Mouse (Mus musculus): ENCODE data around the gene Scaper. TPM values are rescaled to one million over a fixed set of nuclear protein-coding genes. Genes with fewer than 3 reads are reported as not detected.

The Scaper gene
- polyA plus RNA-seq (2015; fragmentation: Nextera tagmentation; extraction: Ambion mirVana), result 42.1 and 43.3 TPM in 2 replicates

GRCm38 (mm10) chr9:55937664-55938617, at the start of gene Scaper:
TSS of gene Scaper (minus strand) at chr9:55938119.
- Histone ChIP-seq H3K9ac (peak within 1 kb of the TSS; percentile 88), H3K4me2 (peak within 1 kb of the TSS; percentile 63), H3K9me3 (no peaks in the 10 kb centered on the region), H3K4me3 (peak within 1 kb of the TSS; percentile 72), H3K36me3 (no peaks in the 10 kb centered on the region), H3K27me3 (no peaks in the 10 kb centered on the region), H3K27ac (peak within 1 kb of the TSS; percentile 91), H3K4me1 (replicated peaks) (peaks cover 19% of the 10 kb centered on the region)
- under 1% methylated on average over 54 of the region's 60 CpGs for WGBS
- peak; percentile 98 for ATAC-seq (ENCODE audit: low FRiP score)

GRCm38 (mm10) chr9:55946819-55947218, 8.9 kb upstream of the Scaper start:
- Histone ChIP-seq H3K27ac (no peak overlapping the region), H3K4me2 (no peak overlapping the region), H3K27me3 (no peaks in the 10 kb centered on the region), H3K9me3 (0 out of 2 replicates have a peak, but pooled peaks cover 4% of the 10 kb centered on the region), H3K4me1 (replicated peaks) (no peaks in the 10 kb centered on the region), H3K36me3 (no peaks in the 10 kb centered on the region), H3K4me3 (no peak overlapping the region), H3K9ac (no peak overlapping the region)
- no peak for ATAC-seq (ENCODE audit: low FRiP score)
- WGBS, result 15% methylated on average over 1 of the region's 1 CpGs

GRCm38 (mm10) chr9:55941356-55941755, 3.4 kb upstream of the Scaper start:
- H3K4me3 ChIP-seq, result no peak overlapping the region
- no peak overlapping the region for H3K4me2 ChIP-seq
- H3K27ac ChIP-seq, result no peak overlapping the region
- no peak for ATAC-seq (ENCODE audit: low FRiP score)
- peaks cover 19% of the 10 kb centered on the region for H3K4me1 ChIP-seq (replicated peaks)
- H3K36me3 ChIP-seq, result no peaks in the 10 kb centered on the region
- no peaks in the 10 kb centered on the region for H3K9me3 ChIP-seq
- no peak overlapping the region for H3K9ac ChIP-seq
- H3K27me3 ChIP-seq, result no peaks in the 10 kb centered on the region

- H3K27ac ChIP-seq, result no peak overlapping the region
These were observed 683 bp upstream of the Scaper start for GRCm38 (mm10) chr9:55938618-55938985.

GRCm38 (mm10) chr9:55937224-55937663, 675 bp downstream of the Scaper start:
- no peak for ATAC-seq (ENCODE audit: low FRiP score)
- Histone ChIP-seq H3K9me3 (no peaks in the 10 kb centered on the region), H3K4me3 (peak overlapping the region; percentile 72), H3K4me2 (peak overlapping the region; percentile 63), H3K27me3 (no peaks in the 10 kb centered on the region), H3K27ac (peak overlapping the region; percentile 91), H3K36me3 (no peaks in the 10 kb centered on the region), H3K9ac (peak overlapping the region; percentile 88), H3K4me1 (replicated peaks) (peaks cover 19% of the 10 kb centered on the region)
- WGBS, result 35% methylated on average over 5 of the region's 5 CpGs

More at GRCm38 (mm10) chr9:55938618-55938985, 683 bp upstream of the Scaper start:
- no peaks in the 10 kb centered on the region for H3K36me3 ChIP-seq
- no peak for ATAC-seq (ENCODE audit: low FRiP score)
- no peaks in the 10 kb centered on the region for H3K9me3 ChIP-seq
- H3K4me1 ChIP-seq (replicated peaks), result peaks cover 19% of the 10 kb centered on the region
- 70% methylated on average over 6 of the region's 6 CpGs for WGBS
- H3K4me2 ChIP-seq, result peak overlapping the region; percentile 63
- no peaks in the 10 kb centered on the region for H3K27me3 ChIP-seq
- H3K4me3 ChIP-seq, result peak overlapping the region; percentile 72
- H3K9ac ChIP-seq, result peak overlapping the region; percentile 88

GRCm38 (mm10) chr9:55932482-55932881, 5.4 kb downstream of the Scaper start:
- Histone ChIP-seq H3K9me3 (no peaks in the 10 kb centered on the region), H3K27ac (no peak overlapping the region), H3K27me3 (no peaks in the 10 kb centered on the region), H3K9ac (no peak overlapping the region), H3K36me3 (no peaks in the 10 kb centered on the region), H3K4me2 (no peak overlapping the region), H3K4me3 (no peak overlapping the region), H3K4me1 (replicated peaks) (peaks cover 7% of the 10 kb centered on the region)
- 92% methylated on average over 1 of the region's 1 CpGs for WGBS
- ATAC-seq (ENCODE audit: low FRiP score), result no peak

GRCm38 (mm10) chr9:55918579-55918978, 19.3 kb downstream of the Scaper start:
- 75% methylated on average over 3 of the region's 3 CpGs for WGBS
- no peak overlapping the region for H3K27ac ChIP-seq
- H3K27me3 ChIP-seq, result no peaks in the 10 kb centered on the region
- no peak overlapping the region for H3K4me2 ChIP-seq
- no peak overlapping the region for H3K9ac ChIP-seq
- no peak overlapping the region for H3K4me3 ChIP-seq
- H3K9me3 ChIP-seq, result no peaks in the 10 kb centered on the region
- H3K36me3 ChIP-seq, result peaks cover 2% of the 10 kb centered on the region
- no peaks in the 10 kb centered on the region for H3K4me1 ChIP-seq (replicated peaks)
- no peak for ATAC-seq (ENCODE audit: low FRiP score)

- no peaks in the 10 kb centered on the region for H3K27me3 ChIP-seq
- no peak for ATAC-seq (ENCODE audit: low FRiP score)
- no peak overlapping the region for H3K9ac ChIP-seq
- H3K36me3 ChIP-seq, result peaks cover 3% of the 10 kb centered on the region
- H3K9me3 ChIP-seq, result no peaks in the 10 kb centered on the region
- H3K4me3 ChIP-seq, result no peak overlapping the region
- no peak overlapping the region for H3K27ac ChIP-seq
- H3K4me2 ChIP-seq, result no peak overlapping the region
- no peaks in the 10 kb centered on the region for H3K4me1 ChIP-seq (replicated peaks)
These were observed 21.2 kb downstream of the Scaper start for GRCm38 (mm10) chr9:55916751-55917150.

- 79% methylated on average over 2 of the region's 2 CpGs for WGBS
- Histone ChIP-seq H3K27ac (no peak overlapping the region), H3K27me3 (no peaks in the 10 kb centered on the region), H3K4me3 (no peak overlapping the region), H3K4me1 (replicated peaks) (no peaks in the 10 kb centered on the region), H3K4me2 (no peak overlapping the region), H3K36me3 (peaks cover 24% of the 10 kb centered on the region), H3K9me3 (no peaks in the 10 kb centered on the region), H3K9ac (no peak overlapping the region)
- no peak for ATAC-seq (ENCODE audit: low FRiP score)
These were observed 26.4 kb downstream of the Scaper start for GRCm38 (mm10) chr9:55911481-55911880.

GRCm38 (mm10) chr9:55902964-55903363, 35.0 kb downstream of the Scaper start:
- no peak overlapping the region for H3K4me2 ChIP-seq
- no peaks in the 10 kb centered on the region for H3K27me3 ChIP-seq
- peak overlapping the region; percentile 61 for H3K27ac ChIP-seq
- 79% methylated on average over 2 of the region's 2 CpGs for WGBS
- H3K4me3 ChIP-seq, result no peak overlapping the region
- no peak overlapping the region for H3K9ac ChIP-seq
- no peaks in the 10 kb centered on the region for H3K36me3 ChIP-seq
- H3K9me3 ChIP-seq, result no peaks in the 10 kb centered on the region
- no peak for ATAC-seq (ENCODE audit: low FRiP score)
- peaks cover 6% of the 10 kb centered on the region; the same call in 1 of the 2 replicates for H3K4me1 ChIP-seq (replicated peaks)

GRCm38 (mm10) chr9:55901588-55901987, 36.3 kb downstream of the Scaper start:
- 71% methylated on average over 3 of the region's 3 CpGs for WGBS
- peaks cover 6% of the 10 kb centered on the region; the same call in 1 of the 2 replicates for H3K4me1 ChIP-seq (replicated peaks)
- no peak for ATAC-seq (ENCODE audit: low FRiP score)

GRCm38 (mm10) chr9:55900531-55900930, 37.4 kb downstream of the Scaper start:
- Histone ChIP-seq H3K9ac (no peak overlapping the region), H3K4me2 (no peak overlapping the region), H3K4me1 (replicated peaks) (peaks cover 6% of the 10 kb centered on the region; the same call in 1 of the 2 replicates), H3K36me3 (no peaks in the 10 kb centered on the region), H3K4me3 (no peak overlapping the region), H3K27me3 (no peaks in the 10 kb centered on the region), H3K27ac (no peak overlapping the region), H3K9me3 (no peaks in the 10 kb centered on the region)
- WGBS, result 48% methylated on average over 4 of the region's 4 CpGs
- ATAC-seq (ENCODE audit: low FRiP score), result no peak

More at GRCm38 (mm10) chr9:55901588-55901987, 36.3 kb downstream of the Scaper start:
- no peak overlapping the region for H3K4me2 ChIP-seq
- H3K27ac ChIP-seq, result no peak overlapping the region
- no peak overlapping the region for H3K4me3 ChIP-seq
- no peaks in the 10 kb centered on the region for H3K9me3 ChIP-seq
- H3K36me3 ChIP-seq, result no peaks in the 10 kb centered on the region
- no peaks in the 10 kb centered on the region for H3K27me3 ChIP-seq
- H3K9ac ChIP-seq, result no peak overlapping the region
